Mouse (Mus musculus) heart, embryonic 11.5 days (tissue): ENCODE measurements at regions not wholly inside any gene's neighbourhood (a gene's known extent, or its start where the extent isn't known, plus 50 kb on each side); places are given as distances from the start of the nearest gene placed in this dataset.
A peak's percentile ranks its signal among the peaks of the same experiment; 100 is the strongest.

Experiments
- ATAC-seq: fragments of 200-750 bp; cut with Nextera tagmentation; replicated peaks from 2 replicates; pipeline ENCODE4 v1.8.0; 2017; ENCODE audit warnings: moderate library complexity; ENCODE audit not compliant: insufficient number of reproducible peaks, low FRiP score, low TSS enrichment
- H3K27ac ChIP-seq: fragments of 300-500 bp; sonication (generic); 2 replicates; pipeline ENCODE4 v1.5.1; 2014; ENCODE audit warnings: mild to moderate bottlenecking, low read depth, low read length
- H3K27me3 ChIP-seq: fragments of 300-500 bp; sonication (generic); 2 replicates; pipeline ENCODE4 v1.6.1; 2014; ENCODE audit warnings: mild to moderate bottlenecking, low read length, mixed read lengths; ENCODE audit not compliant: control insufficient read depth, insufficient read depth
- H3K36me3 ChIP-seq: fragments of 300-500 bp; sonication (generic); 2 replicates; pipeline ENCODE4 v1.6.1; 2014; ENCODE audit warnings: mild to moderate bottlenecking, low read length, moderate library complexity, mixed read lengths; ENCODE audit not compliant: control insufficient read depth, insufficient read depth
- H3K4me1 ChIP-seq: fragments of 300-500 bp; sonication (generic); 2 replicates; pipeline ENCODE4 v1.6.1; 2014; ENCODE audit warnings: low read length; ENCODE audit not compliant: control insufficient read depth, insufficient read depth
- H3K4me2 ChIP-seq: fragments of 300-500 bp; sonication (generic); 2 replicates; pipeline ENCODE4 v1.6.1; 2014; ENCODE audit warnings: mild to moderate bottlenecking, moderate library complexity
- H3K4me3 ChIP-seq: fragments of 300-500 bp; sonication (generic); 2 replicates; pipeline ENCODE4 v1.5.1; 2014; ENCODE audit warnings: low read depth, low read length
- H3K9ac ChIP-seq: fragments of 300-500 bp; sonication (generic); 2 replicates; pipeline ENCODE4 v1.6.1; 2014; ENCODE audit warnings: mild to moderate bottlenecking, low read depth, low read length, moderate library complexity
- H3K9me3 ChIP-seq: fragments of 300-500 bp; sonication (generic); replicated peaks from 2 replicates; pipeline ENCODE4 v1.6.1; 2016; ENCODE audit warnings: low read length; ENCODE audit not compliant: control insufficient read depth
- WGBS: fragments of 180-500 bp; shearing (Covaris S2); extraction: QIAGEN DNeasy Blood & Tissue Kit; methylation state at CpG from one replicate; pipeline ENCODE4 v1.1.7; 2014; ENCODE audit not compliant: insufficient replicate concordance; 5-methylcytosine and 5-hydroxymethylcytosine counted together

- H3K4me2 ChIP-seq: no peak overlapping the region
- no peaks in the 10 kb centered on the region for H3K9me3 ChIP-seq
- 71% methylated on average over 13 of the region's 13 CpGs for WGBS
- ATAC-seq: no peak
- peaks cover 17% of the 10 kb centered on the region for H3K27me3 ChIP-seq
- no peak overlapping the region for H3K9ac ChIP-seq
- no peak overlapping the region for H3K4me3 ChIP-seq
- no peaks in the 10 kb centered on the region for H3K36me3 ChIP-seq
- no peak overlapping the region for H3K27ac ChIP-seq
- H3K4me1 ChIP-seq: peaks cover 3% of the 10 kb centered on the region
These were observed 78.5 kb downstream of the Spata18 start for GRCm38 (mm10) chr5:73729646-73730045.

- H3K27me3 ChIP-seq: peaks cover 13% of the 10 kb centered on the region
- WGBS: 71% methylated on average over 9 of the region's 9 CpGs
These were observed 80.2 kb downstream of the Spata18 start for GRCm38 (mm10) chr5:73731423-73731822.

GRCm38 (mm10) chr5:73731991-73732565 is 80.9 kb downstream of the Spata18 start:
- Histone ChIP-seq H3K36me3 (no peaks in the 10 kb centered on the region), H3K4me1 (peaks cover 3% of the 10 kb centered on the region), H3K4me3 (no peak overlapping the region), H3K9ac (no peak overlapping the region), H3K9me3 (no peaks in the 10 kb centered on the region), H3K27me3 (peaks cover 7% of the 10 kb centered on the region), H3K27ac (no peak overlapping the region), H3K4me2 (no peak overlapping the region)
- no peak for ATAC-seq
- WGBS: 49% methylated on average over 9 of the region's 9 CpGs

More at GRCm38 (mm10) chr5:73731423-73731822, 80.2 kb downstream of the Spata18 start:
- Histone ChIP-seq H3K27ac (no peak overlapping the region), H3K4me3 (no peak overlapping the region), H3K4me2 (no peak overlapping the region), H3K9ac (no peak overlapping the region), H3K4me1 (peaks cover 3% of the 10 kb centered on the region), H3K36me3 (no peaks in the 10 kb centered on the region), H3K9me3 (no peaks in the 10 kb centered on the region)
- ATAC-seq: no peak

GRCm38 (mm10) chr5:73740766-73741165 is 89.6 kb downstream of the Spata18 start:
- Histone ChIP-seq H3K36me3 (no peaks in the 10 kb centered on the region), H3K9ac (no peak overlapping the region), H3K27ac (no peak overlapping the region), H3K4me1 (no peaks in the 10 kb centered on the region), H3K27me3 (no peaks in the 10 kb centered on the region; the same call in 1 of the 2 replicates), H3K4me2 (no peak overlapping the region), H3K9me3 (no peaks in the 10 kb centered on the region), H3K4me3 (no peak overlapping the region)
- 78% methylated on average over 3 of the region's 3 CpGs for WGBS
- ATAC-seq: no peak

- no peak overlapping the region for H3K4me3 ChIP-seq
- H3K27me3 ChIP-seq: no peaks in the 10 kb centered on the region; the same call in 1 of the 2 replicates
- H3K9ac ChIP-seq: no peak overlapping the region
- no peak overlapping the region for H3K4me2 ChIP-seq
- no peaks in the 10 kb centered on the region for H3K4me1 ChIP-seq
- 86% methylated on average over 11 of the region's 11 CpGs for WGBS
- H3K9me3 ChIP-seq: no peaks in the 10 kb centered on the region
- no peak for ATAC-seq
- no peaks in the 10 kb centered on the region for H3K36me3 ChIP-seq
- no peak overlapping the region for H3K27ac ChIP-seq
These were observed 90.3 kb downstream of the Spata18 start for GRCm38 (mm10) chr5:73741441-73741840.

- 87% methylated on average over 1 of the region's 1 CpGs for WGBS
These were observed 92.8 kb downstream of the Spata18 start for GRCm38 (mm10) chr5:73743953-73744352.

GRCm38 (mm10) chr5:73749791-73750190 is 98.6 kb downstream of the Spata18 start:
- H3K9ac ChIP-seq: no peak overlapping the region
- H3K4me3 ChIP-seq: no peak overlapping the region
- H3K9me3 ChIP-seq: no peaks in the 10 kb centered on the region
- ATAC-seq: no peak
- no peak overlapping the region for H3K4me2 ChIP-seq
- no peak overlapping the region for H3K27ac ChIP-seq
- no peaks in the 10 kb centered on the region for H3K4me1 ChIP-seq
- H3K36me3 ChIP-seq: no peaks in the 10 kb centered on the region
- 79% methylated on average over 4 of the region's 4 CpGs for WGBS
- no peaks in the 10 kb centered on the region for H3K27me3 ChIP-seq

More at GRCm38 (mm10) chr5:73743953-73744352, 92.8 kb downstream of the Spata18 start:
- Histone ChIP-seq H3K27me3 (no peaks in the 10 kb centered on the region; the same call in 1 of the 2 replicates), H3K27ac (no peak overlapping the region), H3K4me2 (no peak overlapping the region), H3K36me3 (no peaks in the 10 kb centered on the region), H3K9me3 (no peaks in the 10 kb centered on the region), H3K9ac (no peak overlapping the region), H3K4me1 (no peaks in the 10 kb centered on the region), H3K4me3 (no peak overlapping the region)
- no peak for ATAC-seq

GRCm38 (mm10) chr5:73752225-73752644 is 101.1 kb downstream of the Spata18 start:
- Histone ChIP-seq H3K36me3 (no peaks in the 10 kb centered on the region), H3K9ac (no peak overlapping the region), H3K9me3 (no peaks in the 10 kb centered on the region), H3K27ac (no peak overlapping the region), H3K4me3 (no peak overlapping the region), H3K4me2 (no peak overlapping the region), H3K27me3 (no peaks in the 10 kb centered on the region), H3K4me1 (no peaks in the 10 kb centered on the region)
- ATAC-seq: peak; percentile 59
- 63% methylated on average over 10 of the region's 10 CpGs for WGBS

GRCm38 (mm10) chr5:73753827-73754226 is 102.6 kb downstream of the Spata18 start:
- no peak for ATAC-seq
- 64% methylated on average over 7 of the region's 7 CpGs for WGBS

More at GRCm38 (mm10) chr5:73753827-73754226, 102.6 kb downstream of the Spata18 start:
- Histone ChIP-seq H3K4me3 (no peak overlapping the region), H3K9ac (no peak overlapping the region), H3K9me3 (no peaks in the 10 kb centered on the region), H3K36me3 (no peaks in the 10 kb centered on the region), H3K27me3 (no peaks in the 10 kb centered on the region), H3K4me2 (no peak overlapping the region), H3K27ac (no peak overlapping the region), H3K4me1 (no peaks in the 10 kb centered on the region)
